Mouse (Mus musculus): ENCODE measurements at regions not wholly inside any gene's neighbourhood (a gene's known extent, or its start where the extent isn't known, plus 50 kb on each side); places are given as distances from the start of the nearest gene placed in this dataset.

GRCm38 (mm10) chr10:56598191-56598590, 221.1 kb downstream of the Gja1 start:
- H3K27me3 ChIP-seq (ENCODE audit: control insufficient read depth, insufficient read depth, low read length, poor library complexity, severe bottlenecking) = no peaks in the 10 kb centered on the region
- no peaks in the 10 kb centered on the region for H3K36me3 ChIP-seq (ENCODE audit: control insufficient read depth, insufficient read depth, low read length, poor library complexity, severe bottlenecking)
- H3K4me3 ChIP-seq (ENCODE audit: low read depth, low read length) = no peak overlapping the region
- H3K9ac ChIP-seq (ENCODE audit: low read depth, poor library complexity, severe bottlenecking) = no peak overlapping the region
- no peaks in the 10 kb centered on the region for H3K4me1 ChIP-seq (ENCODE audit: control insufficient read depth, insufficient read depth, low read length)
- no peak overlapping the region for H3K27ac ChIP-seq (ENCODE audit: insufficient read depth, low read length)
- H3K9me3 ChIP-seq (replicated peaks; ENCODE audit: control insufficient read depth, insufficient read depth, low read length, poor library complexity, severe bottlenecking) = no peaks in the 10 kb centered on the region
- TF ChIP-seq POLR2A (IDR thresholded peaks at IDR 0.05; ENCODE audit: insufficient read depth, low read length) (no peak), EP300 (IDR thresholded peaks at IDR 0.05; ENCODE audit: insufficient read depth, low read depth, low read length) (no peak), CTCF (IDR thresholded peaks at IDR 0.05; ENCODE audit: low read depth, low read length) (no peak)

DNA sequence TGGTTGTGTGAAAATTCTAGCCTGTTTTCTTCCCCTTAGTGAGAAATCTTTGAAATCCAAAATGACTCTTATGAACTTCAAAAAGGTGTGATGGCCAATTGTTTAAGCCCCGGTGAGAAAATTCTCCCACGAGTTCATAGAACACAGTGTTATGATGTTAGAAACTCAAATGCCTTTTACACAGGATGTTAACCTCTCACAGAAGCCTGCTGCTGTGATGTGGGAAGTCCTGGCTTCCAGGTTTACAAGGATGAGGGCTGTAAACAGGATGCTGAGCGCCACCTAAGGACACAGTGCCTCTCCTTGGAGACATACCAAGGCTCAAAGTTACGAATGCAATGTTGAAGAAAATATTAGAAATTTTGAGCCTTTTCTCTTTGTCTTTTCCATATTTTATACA, 222.8 kb downstream of the Gja1 start:
- Histone ChIP-seq H3K4me1 (ENCODE audit: control insufficient read depth, insufficient read depth, low read length) (no peaks in the 10 kb centered on the region), H3K9me3 (replicated peaks; ENCODE audit: control insufficient read depth, insufficient read depth, low read length, poor library complexity, severe bottlenecking) (no peaks in the 10 kb centered on the region), H3K36me3 (ENCODE audit: control insufficient read depth, insufficient read depth, low read length, poor library complexity, severe bottlenecking) (no peaks in the 10 kb centered on the region), H3K27me3 (ENCODE audit: control insufficient read depth, insufficient read depth, low read length, poor library complexity, severe bottlenecking) (no peaks in the 10 kb centered on the region), H3K9ac (ENCODE audit: low read depth, poor library complexity, severe bottlenecking) (no peak overlapping the region), H3K27ac (ENCODE audit: insufficient read depth, low read length) (no peak overlapping the region), H3K4me3 (ENCODE audit: low read depth, low read length) (no peak overlapping the region)
- TF ChIP-seq POLR2A (IDR thresholded peaks at IDR 0.05; ENCODE audit: insufficient read depth, low read length) = no peak
- TF ChIP-seq EP300 (IDR thresholded peaks at IDR 0.05; ENCODE audit: insufficient read depth, low read depth, low read length) = no peak
- TF ChIP-seq CTCF (IDR thresholded peaks at IDR 0.05; ENCODE audit: low read depth, low read length) = no peak

GRCm38 (mm10) chr10:56611564-56612288, 234.6 kb downstream of the Gja1 start:
- TF ChIP-seq EP300 (IDR thresholded peaks at IDR 0.05; ENCODE audit: insufficient read depth, low read depth, low read length) = no peak
- no peak for TF ChIP-seq CTCF (IDR thresholded peaks at IDR 0.05; ENCODE audit: low read depth, low read length)
- TF ChIP-seq POLR2A (IDR thresholded peaks at IDR 0.05; ENCODE audit: insufficient read depth, low read length) = no peak
- Histone ChIP-seq H3K27ac (ENCODE audit: insufficient read depth, low read length) (no peak overlapping the region), H3K27me3 (ENCODE audit: control insufficient read depth, insufficient read depth, low read length, poor library complexity, severe bottlenecking) (no peaks in the 10 kb centered on the region), H3K4me3 (ENCODE audit: low read depth, low read length) (no peak overlapping the region), H3K9me3 (replicated peaks; ENCODE audit: control insufficient read depth, insufficient read depth, low read length, poor library complexity, severe bottlenecking) (no peaks in the 10 kb centered on the region), H3K36me3 (ENCODE audit: control insufficient read depth, insufficient read depth, low read length, poor library complexity, severe bottlenecking) (no peaks in the 10 kb centered on the region), H3K9ac (ENCODE audit: low read depth, poor library complexity, severe bottlenecking) (no peak overlapping the region), H3K4me1 (ENCODE audit: control insufficient read depth, insufficient read depth, low read length) (no peaks in the 10 kb centered on the region)

DNA sequence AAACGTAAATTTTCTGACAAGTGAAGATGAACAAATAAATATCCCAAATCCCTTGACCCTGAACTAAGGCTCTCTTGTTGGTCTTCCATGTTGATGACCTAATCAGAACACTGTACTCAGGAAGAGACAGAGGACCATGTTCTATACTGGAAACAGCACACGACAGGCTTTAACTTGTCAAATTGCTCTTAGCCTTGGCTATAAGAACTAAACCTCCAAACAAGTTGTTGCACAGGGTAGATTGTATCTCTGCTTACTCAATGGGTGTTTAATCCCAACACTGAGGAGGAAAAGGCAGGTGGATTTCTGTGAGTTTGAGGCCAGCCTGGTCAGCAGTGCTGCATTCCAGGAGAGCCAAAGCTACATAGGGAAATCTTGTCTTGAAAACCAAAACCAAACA, 265.5 kb downstream of the Gja1 start:
- H3K27ac ChIP-seq (ENCODE audit: insufficient read depth, low read length) = no peak overlapping the region
- no peak overlapping the region for H3K4me3 ChIP-seq (ENCODE audit: low read depth, low read length)
- no peaks in the 10 kb centered on the region for H3K4me1 ChIP-seq (ENCODE audit: control insufficient read depth, insufficient read depth, low read length)
- H3K27me3 ChIP-seq (ENCODE audit: control insufficient read depth, insufficient read depth, low read length, poor library complexity, severe bottlenecking) = no peaks in the 10 kb centered on the region
- TF ChIP-seq CTCF (IDR thresholded peaks at IDR 0.05; ENCODE audit: low read depth, low read length) = no peak
- no peak for TF ChIP-seq EP300 (IDR thresholded peaks at IDR 0.05; ENCODE audit: insufficient read depth, low read depth, low read length)
- TF ChIP-seq POLR2A (IDR thresholded peaks at IDR 0.05; ENCODE audit: insufficient read depth, low read length) = no peak
- H3K9ac ChIP-seq (ENCODE audit: low read depth, poor library complexity, severe bottlenecking) = no peak overlapping the region
- H3K36me3 ChIP-seq (ENCODE audit: control insufficient read depth, insufficient read depth, low read length, poor library complexity, severe bottlenecking) = no peaks in the 10 kb centered on the region
- 0 out of 2 replicates have a peak, but pooled peaks cover 2% of the 10 kb centered on the region for H3K9me3 ChIP-seq (replicated peaks; ENCODE audit: control insufficient read depth, insufficient read depth, low read length, poor library complexity, severe bottlenecking)

DNA sequence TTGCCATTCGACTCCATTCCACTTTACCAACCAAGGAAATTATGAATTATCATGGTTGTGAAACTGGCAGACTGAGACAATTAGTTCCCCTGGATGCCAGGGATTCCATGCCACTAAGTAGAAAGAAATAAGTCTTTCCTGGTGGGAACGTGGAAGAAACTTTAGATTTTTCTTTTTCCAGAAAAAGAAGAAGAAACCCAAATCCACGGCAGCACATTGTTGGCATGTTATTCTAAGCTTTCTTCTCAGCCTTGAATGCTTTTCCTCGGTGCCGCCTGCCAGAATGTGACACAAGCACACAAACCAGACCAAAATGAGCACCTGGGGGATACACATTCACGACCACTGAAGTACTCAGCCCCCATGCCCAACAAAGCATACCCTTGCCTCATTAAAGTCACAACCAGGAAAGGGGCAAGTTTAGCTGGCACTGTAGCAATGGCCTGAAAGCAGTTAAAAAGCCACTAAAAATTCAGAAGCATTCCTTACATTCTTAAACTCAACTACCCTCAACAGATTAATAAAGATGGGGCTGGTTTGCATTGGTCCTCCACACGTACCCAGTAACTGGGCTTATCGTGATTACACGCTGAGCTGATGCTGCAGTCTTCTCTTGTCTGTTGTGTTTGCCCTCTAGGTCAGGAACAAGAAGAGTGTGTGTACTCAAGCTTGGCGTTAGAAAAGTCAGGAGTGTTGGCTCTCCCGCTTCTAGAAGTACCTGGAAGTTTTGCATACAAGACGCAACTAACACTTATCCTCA, 266.4 kb downstream of the Gja1 start:
- Histone ChIP-seq H3K4me3 (ENCODE audit: low read depth, low read length) (no peak overlapping the region), H3K27ac (ENCODE audit: insufficient read depth, low read length) (no peak overlapping the region), H3K36me3 (ENCODE audit: control insufficient read depth, insufficient read depth, low read length, poor library complexity, severe bottlenecking) (no peaks in the 10 kb centered on the region), H3K9ac (ENCODE audit: low read depth, poor library complexity, severe bottlenecking) (no peak overlapping the region), H3K27me3 (ENCODE audit: control insufficient read depth, insufficient read depth, low read length, poor library complexity, severe bottlenecking) (no peaks in the 10 kb centered on the region), H3K4me1 (ENCODE audit: control insufficient read depth, insufficient read depth, low read length) (no peaks in the 10 kb centered on the region), H3K9me3 (replicated peaks; ENCODE audit: control insufficient read depth, insufficient read depth, low read length, poor library complexity, severe bottlenecking) (0 out of 2 replicates have a peak, but pooled peaks cover 2% of the 10 kb centered on the region)
- no peak for TF ChIP-seq POLR2A (IDR thresholded peaks at IDR 0.05; ENCODE audit: insufficient read depth, low read length)
- TF ChIP-seq EP300 (IDR thresholded peaks at IDR 0.05; ENCODE audit: insufficient read depth, low read depth, low read length) = no peak
- TF ChIP-seq CTCF (IDR thresholded peaks at IDR 0.05; ENCODE audit: low read depth, low read length) = no peak

GRCm38 (mm10) chr10:56660501-56660900, 283.4 kb downstream of the Gja1 start:
- Histone ChIP-seq H3K9ac (ENCODE audit: low read depth, poor library complexity, severe bottlenecking) (no peak overlapping the region), H3K36me3 (ENCODE audit: control insufficient read depth, insufficient read depth, low read length, poor library complexity, severe bottlenecking) (no peaks in the 10 kb centered on the region), H3K27ac (ENCODE audit: insufficient read depth, low read length) (no peak overlapping the region), H3K4me1 (ENCODE audit: control insufficient read depth, insufficient read depth, low read length) (no peaks in the 10 kb centered on the region), H3K27me3 (ENCODE audit: control insufficient read depth, insufficient read depth, low read length, poor library complexity, severe bottlenecking) (no peaks in the 10 kb centered on the region), H3K9me3 (replicated peaks; ENCODE audit: control insufficient read depth, insufficient read depth, low read length, poor library complexity, severe bottlenecking) (no peaks in the 10 kb centered on the region), H3K4me3 (ENCODE audit: low read depth, low read length) (no peak overlapping the region)
- no peak for TF ChIP-seq POLR2A (IDR thresholded peaks at IDR 0.05; ENCODE audit: insufficient read depth, low read length)
- no peak for TF ChIP-seq EP300 (IDR thresholded peaks at IDR 0.05; ENCODE audit: insufficient read depth, low read depth, low read length)
- TF ChIP-seq CTCF (IDR thresholded peaks at IDR 0.05; ENCODE audit: low read depth, low read length) = no peak

Data from ES-Bruce4 (cell line).